Mouse (Mus musculus): ENCODE data around the gene Cyp4f14. TPM values are rescaled to one million over a fixed set of nuclear protein-coding genes. Genes with fewer than 3 reads are reported as not detected.
A peak's percentile ranks its signal among the peaks of the same experiment; 100 is the strongest.

Cyp4f14 gene
- not detected for total RNA-seq (2018; cell fraction: chromatin; rRNA removed)
- not detected for total RNA-seq (2018; cell fraction: cytosol; rRNA removed)
- total RNA-seq (2018; cell fraction: nucleus; rRNA removed): not detected
- polyA plus RNA-seq (2018): not detected in 3 replicates

GRCm38 (mm10) chr17:32917131-32917530 lies at the start of gene Cyp4f14:
Cyp4f14 (minus strand) TSS chr17:32917342.
- H3K27ac ChIP-seq: no peak within 1 kb of the TSS
- no peak within 1 kb of the TSS for H3K4me3 ChIP-seq (ENCODE audit: inconsistent target)
- H3K79me2 ChIP-seq (ENCODE audit: inconsistent target): no peaks in the 10 kb centered on the region
- no peaks in the 10 kb centered on the region for H3K36me3 ChIP-seq (ENCODE audit: inconsistent target)
- 78% methylated on average over 2 of the region's 2 CpGs for WGBS (ENCODE audit: missing documents)

DNA sequence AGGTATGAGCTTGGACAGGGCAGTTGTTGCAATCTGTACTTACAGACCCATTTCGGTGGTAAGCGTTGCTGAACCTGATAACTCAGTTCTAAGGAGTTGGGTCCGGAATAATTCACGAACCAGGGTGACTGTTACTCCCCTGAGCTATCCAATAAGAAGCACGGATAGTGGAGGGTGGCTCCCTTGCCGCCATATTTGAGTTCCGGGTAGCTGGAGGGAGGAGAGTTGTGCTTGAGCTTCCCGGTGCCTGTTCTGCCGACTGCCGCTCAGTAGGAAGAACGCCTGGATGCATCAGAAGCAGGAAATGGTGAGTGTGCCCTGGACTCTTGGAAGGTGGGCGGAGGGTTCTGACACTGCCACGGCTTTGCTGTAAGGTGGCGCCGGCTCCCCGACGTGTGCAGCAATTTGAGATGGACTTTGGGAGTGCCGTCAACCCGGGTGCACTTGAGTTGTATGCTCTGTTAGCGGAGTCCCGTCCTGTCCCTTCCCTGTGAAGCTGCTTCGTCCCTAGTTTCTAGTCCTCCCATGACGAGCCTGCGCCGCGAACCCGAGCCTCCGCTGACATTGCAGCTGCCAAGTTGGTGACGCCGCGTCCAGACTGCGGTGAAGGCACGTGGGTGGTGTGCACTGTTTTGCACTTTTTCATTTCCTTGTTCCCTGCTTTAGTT lies 48.6 kb upstream of the Cyp4f14 start, which contains the start of gene Zfp472:
Gene Zfp472 (plus strand): TSS at position 192 of the 668 bp plus-strand sequence.
- Histone ChIP-seq H3K79me2 (ENCODE audit: inconsistent target) (peaks cover 46% of the 10 kb centered on the region), H3K4me3 (ENCODE audit: inconsistent target) (peak within 1 kb of the TSS; percentile 92), H3K27ac (peak within 1 kb of the TSS; percentile 89), H3K36me3 (ENCODE audit: inconsistent target) (no peaks in the 10 kb centered on the region)
- under 1% methylated on average over 29 of the region's 33 CpGs for WGBS (ENCODE audit: missing documents)

- Histone ChIP-seq H3K27ac (peak overlapping the region; percentile 89), H3K4me3 (ENCODE audit: inconsistent target) (peak overlapping the region; percentile 92)
- under 1% methylated on average over 14 of the region's 14 CpGs for WGBS (ENCODE audit: missing documents)
Measured at GRCm38 (mm10) chr17:32965253-32965622, 48.1 kb upstream of the Cyp4f14 start.

DNA sequence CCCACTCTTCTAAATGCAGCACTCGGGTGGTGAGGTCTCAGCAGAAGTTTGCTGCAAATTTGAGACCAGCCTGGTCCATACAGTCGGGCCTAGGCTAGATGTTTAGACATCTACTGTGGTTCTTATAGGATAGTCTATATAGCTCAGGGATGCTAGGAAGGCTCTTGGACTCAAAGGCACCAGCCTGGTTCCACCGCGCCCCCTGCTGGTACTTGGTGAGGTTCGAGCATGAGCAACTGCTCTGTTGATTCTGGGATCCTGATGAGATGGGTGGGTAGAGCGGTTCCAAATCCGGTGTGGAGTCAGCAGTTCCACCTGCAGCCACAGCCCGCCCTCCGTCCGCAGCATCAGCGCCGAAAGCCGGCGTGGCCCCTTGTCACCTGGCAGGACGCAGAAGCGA lies 34.3 kb upstream of the Cyp4f14 start:
- Histone ChIP-seq H3K4me3 (ENCODE audit: inconsistent target) (no peak overlapping the region), H3K36me3 (ENCODE audit: inconsistent target) (no peaks in the 10 kb centered on the region), H3K27ac (no peak overlapping the region), H3K79me2 (ENCODE audit: inconsistent target) (peaks cover 7% of the 10 kb centered on the region; the same call in 1 of the 2 replicates)
- WGBS (ENCODE audit: missing documents): 27% methylated on average over 16 of the region's 16 CpGs

More at GRCm38 (mm10) chr17:32965253-32965622, 48.1 kb upstream of the Cyp4f14 start:
- no peaks in the 10 kb centered on the region for H3K36me3 ChIP-seq (ENCODE audit: inconsistent target)
- peaks cover 40% of the 10 kb centered on the region for H3K79me2 ChIP-seq (ENCODE audit: inconsistent target)

DNA sequence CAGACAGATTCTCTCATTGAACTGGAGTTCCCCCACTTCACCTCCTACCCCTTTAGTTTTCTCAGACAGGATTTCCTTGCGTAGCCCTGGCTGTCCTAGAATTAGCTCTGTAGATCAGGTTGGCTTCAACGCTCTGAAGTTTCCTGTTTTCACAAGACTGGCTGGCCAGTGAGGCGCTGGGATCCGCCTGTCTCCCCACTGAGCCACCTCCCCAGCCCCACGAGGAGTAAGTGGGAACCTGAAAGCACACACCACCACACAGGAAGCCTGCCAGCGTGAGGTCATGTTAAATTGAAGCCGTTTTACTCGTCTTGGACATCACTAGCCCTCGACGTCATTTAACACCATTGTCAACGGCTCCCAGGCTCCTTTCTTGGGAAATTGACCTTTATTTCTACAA lies 33.9 kb upstream of the Cyp4f14 start:
- H3K79me2 ChIP-seq (ENCODE audit: inconsistent target): peaks cover 12% of the 10 kb centered on the region; the same call in 1 of the 2 replicates
- H3K4me3 ChIP-seq (ENCODE audit: inconsistent target): no peak overlapping the region
- WGBS (ENCODE audit: missing documents): 35% methylated on average over 11 of the region's 11 CpGs
- H3K36me3 ChIP-seq (ENCODE audit: inconsistent target): no peaks in the 10 kb centered on the region
- no peak overlapping the region for H3K27ac ChIP-seq

DNA sequence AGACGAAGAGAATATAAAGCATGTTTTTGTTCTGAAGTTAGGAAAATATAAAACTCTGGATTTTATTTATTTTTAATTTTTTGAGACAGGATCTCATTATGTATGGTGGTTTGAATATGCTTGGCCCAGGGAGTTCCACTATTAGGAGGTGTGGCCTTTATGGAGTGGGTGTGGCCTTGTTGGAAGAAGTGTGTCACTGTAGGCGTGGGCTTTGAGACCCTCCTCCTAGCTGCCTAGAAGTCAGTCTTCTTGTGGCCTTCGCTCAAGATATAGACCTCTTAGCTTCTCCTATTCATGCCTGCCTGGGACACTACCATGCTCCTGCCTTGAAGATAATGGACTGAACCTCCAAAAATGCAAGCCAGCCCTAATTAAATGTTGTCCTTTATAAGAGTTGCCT lies 33.0 kb upstream of the Cyp4f14 start:
- WGBS (ENCODE audit: missing documents): 84% methylated on average over 3 of the region's 3 CpGs
- Histone ChIP-seq H3K4me3 (ENCODE audit: inconsistent target) (no peak overlapping the region), H3K27ac (no peak overlapping the region), H3K79me2 (ENCODE audit: inconsistent target) (peaks cover 14% of the 10 kb centered on the region; the same call in 1 of the 2 replicates), H3K36me3 (ENCODE audit: inconsistent target) (no peaks in the 10 kb centered on the region)

- H3K27ac ChIP-seq: peak within 1 kb of the TSS; percentile 75
Measured at GRCm38 (mm10) chr17:32947215-32947914, 30.2 kb upstream of the Cyp4f14 start, which contains the start of gene Cyp4f13. Cyp4f13 (minus strand) TSS chr17:32947402.

DNA sequence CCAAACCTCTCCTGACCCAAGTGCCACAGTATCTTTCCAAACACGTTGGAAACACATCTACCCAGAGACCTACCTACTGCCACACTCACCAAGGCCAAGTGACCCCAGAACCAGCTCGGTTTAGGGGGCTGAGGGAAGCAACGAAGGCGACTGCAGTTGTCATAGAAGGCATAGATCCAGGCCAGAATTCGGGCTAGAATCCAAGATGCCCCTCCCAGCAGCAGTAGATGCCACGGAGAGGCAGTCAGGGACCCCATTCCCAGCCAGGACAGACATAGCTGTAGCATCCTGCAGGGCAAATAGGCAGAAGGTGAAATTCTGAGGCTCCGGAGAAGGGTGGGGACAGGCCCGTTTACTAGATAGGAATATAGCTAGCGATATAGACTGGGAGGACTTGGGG lies 29.6 kb upstream of the Cyp4f14 start:
- H3K4me3 ChIP-seq (ENCODE audit: inconsistent target): peak overlapping the region; percentile 94
- H3K36me3 ChIP-seq (ENCODE audit: inconsistent target): no peaks in the 10 kb centered on the region
- H3K27ac ChIP-seq: peak overlapping the region; percentile 75
- H3K79me2 ChIP-seq (ENCODE audit: inconsistent target): peaks cover 14% of the 10 kb centered on the region; the same call in 1 of the 2 replicates
- WGBS (ENCODE audit: missing documents): 8% methylated on average over 9 of the region's 9 CpGs

More at GRCm38 (mm10) chr17:32947215-32947914, 30.2 kb upstream of the Cyp4f14 start, which contains the start of gene Cyp4f13:
- Histone ChIP-seq H3K4me3 (ENCODE audit: inconsistent target) (peak within 1 kb of the TSS; percentile 94), H3K36me3 (ENCODE audit: inconsistent target) (no peaks in the 10 kb centered on the region), H3K79me2 (ENCODE audit: inconsistent target) (peaks cover 14% of the 10 kb centered on the region; the same call in 1 of the 2 replicates)
- WGBS (ENCODE audit: missing documents): 7% methylated on average over 12 of the region's 12 CpGs

GRCm38 (mm10) chr17:32944402-32945035 lies 27.4 kb upstream of the Cyp4f14 start:
- 70% methylated on average over 3 of the region's 3 CpGs for WGBS (ENCODE audit: missing documents)
- H3K27ac ChIP-seq: no peak overlapping the region
- no peaks in the 10 kb centered on the region for H3K36me3 ChIP-seq (ENCODE audit: inconsistent target)
- no peak overlapping the region for H3K4me3 ChIP-seq (ENCODE audit: inconsistent target)
- H3K79me2 ChIP-seq (ENCODE audit: inconsistent target): peaks cover 14% of the 10 kb centered on the region; the same call in 1 of the 2 replicates

GRCm38 (mm10) chr17:32943661-32944060 lies 26.5 kb upstream of the Cyp4f14 start:
- Histone ChIP-seq H3K36me3 (ENCODE audit: inconsistent target) (no peaks in the 10 kb centered on the region), H3K4me3 (ENCODE audit: inconsistent target) (no peak overlapping the region), H3K27ac (no peak overlapping the region), H3K79me2 (ENCODE audit: inconsistent target) (peaks cover 14% of the 10 kb centered on the region; the same call in 1 of the 2 replicates)
- 98% methylated on average over 3 of the region's 3 CpGs for WGBS (ENCODE audit: missing documents)

DNA sequence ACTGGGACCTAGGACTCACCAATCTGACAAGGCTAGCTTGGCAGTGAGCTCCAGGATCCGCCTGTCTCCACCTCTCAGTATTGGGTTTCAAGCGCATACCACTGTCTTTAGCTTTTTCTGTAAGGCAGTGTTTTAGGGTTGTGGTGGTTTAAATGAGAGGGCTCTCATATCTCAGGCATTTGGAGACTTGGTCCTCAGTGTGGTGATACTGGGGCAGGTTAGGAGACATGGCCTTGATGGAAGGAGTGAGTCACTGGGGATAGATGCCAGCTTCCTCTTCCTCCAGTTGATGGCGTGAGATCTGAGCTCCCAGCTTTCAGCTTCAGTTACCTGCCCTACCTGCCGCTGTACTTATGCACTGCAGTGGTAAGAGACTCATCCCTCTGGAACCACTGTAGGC lies 22.7 kb upstream of the Cyp4f14 start:
- H3K36me3 ChIP-seq (ENCODE audit: inconsistent target): no peaks in the 10 kb centered on the region
- no peak overlapping the region for H3K4me3 ChIP-seq (ENCODE audit: inconsistent target)
- no peak overlapping the region for H3K27ac ChIP-seq
- no peaks in the 10 kb centered on the region for H3K79me2 ChIP-seq (ENCODE audit: inconsistent target)
- 96% methylated on average over 4 of the region's 4 CpGs for WGBS (ENCODE audit: missing documents)

DNA sequence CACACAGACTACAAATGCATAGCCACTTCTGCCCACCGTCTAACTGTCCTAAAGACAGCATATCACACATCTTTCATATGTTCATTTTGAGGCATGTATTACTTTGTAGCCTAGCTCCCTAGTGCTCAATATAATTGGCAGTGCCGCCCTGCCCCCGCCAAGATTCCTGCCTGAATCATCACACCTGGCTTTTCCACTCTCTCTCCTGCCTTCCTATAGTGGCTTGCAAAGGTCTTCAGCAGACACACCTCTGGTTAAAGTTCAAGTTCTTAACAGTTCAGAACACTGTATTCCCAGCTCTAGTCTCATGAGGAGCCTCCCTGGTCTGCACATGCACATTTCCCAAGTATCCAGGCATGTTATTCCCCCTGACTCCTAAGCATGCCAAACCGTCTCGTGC lies 10.7 kb upstream of the Cyp4f14 start:
- 93% methylated on average over 5 of the region's 5 CpGs for WGBS (ENCODE audit: missing documents)
- Histone ChIP-seq H3K4me3 (ENCODE audit: inconsistent target) (no peak overlapping the region), H3K36me3 (ENCODE audit: inconsistent target) (no peaks in the 10 kb centered on the region), H3K27ac (no peak overlapping the region), H3K79me2 (ENCODE audit: inconsistent target) (no peaks in the 10 kb centered on the region)

DNA sequence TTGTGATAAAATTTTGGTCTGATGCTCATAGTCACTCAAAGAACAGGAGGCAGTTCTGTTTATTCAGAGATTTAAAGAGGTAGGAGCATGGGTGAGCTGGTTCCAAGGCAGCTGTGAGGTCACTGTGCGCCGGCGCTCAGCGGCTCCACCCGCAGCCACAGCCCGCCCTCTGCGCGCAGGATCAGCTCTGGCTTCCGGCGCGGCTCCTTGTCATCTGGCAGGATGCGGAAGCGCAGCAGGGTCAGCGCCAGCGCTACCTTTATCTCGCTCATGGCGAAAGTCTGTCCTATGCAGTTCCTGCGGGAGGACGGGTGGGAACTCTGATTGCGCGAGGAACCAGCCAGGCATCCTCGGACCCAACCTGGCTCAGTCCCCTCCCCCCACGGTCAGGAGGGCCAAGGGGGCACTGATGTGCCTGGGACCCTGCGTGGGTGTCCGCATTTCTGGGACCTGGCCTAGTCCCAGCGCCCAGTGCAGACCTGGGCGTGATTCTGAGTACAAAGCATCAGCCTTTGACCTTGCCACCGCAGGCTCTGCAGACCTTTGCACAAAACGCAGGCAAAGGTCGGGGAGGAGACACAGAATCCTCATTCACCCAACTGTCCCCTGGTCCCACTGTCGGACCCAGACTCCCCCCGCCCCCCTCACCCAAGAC lies 7.6 kb upstream of the Cyp4f14 start:
- 21% methylated on average over 32 of the region's 32 CpGs for WGBS (ENCODE audit: missing documents)
- no peaks in the 10 kb centered on the region for H3K79me2 ChIP-seq (ENCODE audit: inconsistent target)
- no peaks in the 10 kb centered on the region for H3K36me3 ChIP-seq (ENCODE audit: inconsistent target)
- peak overlapping the region; percentile 27 for H3K4me3 ChIP-seq (ENCODE audit: inconsistent target)
- no peak overlapping the region for H3K27ac ChIP-seq

DNA sequence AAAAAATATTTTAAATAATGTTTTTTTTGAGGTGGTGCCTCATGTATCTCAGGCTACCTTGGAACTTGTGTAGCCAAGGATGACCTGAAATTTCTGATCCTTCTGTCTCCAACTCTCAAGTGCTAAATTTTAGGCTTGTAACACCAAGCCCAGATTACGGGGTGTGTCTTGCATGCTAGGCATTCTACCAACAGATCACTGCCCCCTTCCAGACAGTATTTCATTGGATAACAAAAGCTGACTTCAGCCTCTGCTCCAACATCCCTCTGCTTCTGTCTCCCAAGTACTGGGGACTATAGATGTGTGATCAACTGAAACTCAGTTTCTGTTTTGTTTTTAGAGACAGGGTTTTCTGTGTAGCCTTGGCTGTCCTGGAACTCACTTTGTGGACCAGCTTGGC lies 6.5 kb upstream of the Cyp4f14 start:
- Histone ChIP-seq H3K79me2 (ENCODE audit: inconsistent target) (no peaks in the 10 kb centered on the region), H3K27ac (no peak overlapping the region), H3K4me3 (ENCODE audit: inconsistent target) (no peak overlapping the region), H3K36me3 (ENCODE audit: inconsistent target) (no peaks in the 10 kb centered on the region)
- WGBS (ENCODE audit: missing documents): 93% methylated on average over 1 of the region's 1 CpGs

All from macrophage (primary cell).